Mouse (Mus musculus) kidney, adult 2 months (tissue): ENCODE measurements around the gene Prss33.

Experiments
- CTCF ChIP-seq: fragments of 200-500 bp; conservative IDR thresholded peaks from 2 replicates; pipeline ENCODE4 v1.5.1; 2011; ENCODE audit warnings: low read depth, mild to moderate bottlenecking, control low read depth, low read length, moderate library complexity, mixed read lengths; ENCODE audit not compliant: insufficient read depth, insufficient read length
- POLR2A ChIP-seq: fragments of 200-500 bp; IDR thresholded peaks from one replicate; pipeline ENCODE4 v1.6.1; 2011; ENCODE audit warnings: low read depth, low read length, control low read depth

DNA sequence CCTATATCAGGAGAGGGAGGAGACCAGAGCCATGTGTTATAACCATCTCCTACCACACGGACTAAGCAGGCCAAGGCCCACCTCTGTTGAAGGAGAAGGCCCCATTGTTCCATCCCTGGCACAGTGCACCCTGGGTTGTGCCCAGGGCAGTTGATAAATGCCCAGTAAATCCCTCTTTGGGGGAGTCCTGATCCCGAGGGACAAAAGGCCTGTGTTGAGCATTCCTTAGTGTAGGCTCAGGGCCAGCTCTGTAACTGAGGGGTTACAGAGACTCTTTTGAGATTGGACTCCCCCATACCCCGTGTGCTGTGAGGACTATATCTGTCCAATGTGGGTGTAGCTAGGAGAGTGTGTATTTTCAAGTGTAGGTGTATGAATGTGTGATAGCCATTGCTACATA lies 40.9 kb upstream of the Prss33 start:
- no peak for TF ChIP-seq POLR2A
- no peak for TF ChIP-seq CTCF
